Mouse (Mus musculus) olfactory bulb, adult 2 months (tissue): ENCODE data around the gene Syngr3. TPM values are rescaled to one million over a fixed set of nuclear protein-coding genes. Genes with fewer than 3 reads are reported as not detected.

ENCODE experiments used
- H3K27ac ChIP-seq: fragments of 200-500 bp; 2 replicates; pipeline ENCODE4 v1.5.1; 2012; ENCODE audit warnings: low read depth, low read length; ENCODE audit not compliant: insufficient read depth
- H3K4me1 ChIP-seq: fragments of 200-500 bp; 2 replicates; pipeline ENCODE4 v1.6.1; 2012; ENCODE audit warnings: low read length; ENCODE audit not compliant: control insufficient read depth, insufficient read depth
- H3K4me3 ChIP-seq: fragments of 200-500 bp; 2 replicates; pipeline ENCODE4 v1.5.1; 2012; ENCODE audit warnings: mild to moderate bottlenecking, low read depth, low read length, moderate library complexity; ENCODE audit not compliant: insufficient read depth
- CTCF ChIP-seq: fragments of 200-500 bp; IDR thresholded peaks from 2 replicates; pipeline ENCODE4 v1.5.1; 2012; ENCODE audit warnings: low read depth, mild to moderate bottlenecking, low read length, moderate library complexity; ENCODE audit not compliant: insufficient read depth
- POLR2A ChIP-seq: fragments of 200-500 bp; IDR thresholded peaks from 2 replicates; pipeline ENCODE4 v1.6.1; 2012; ENCODE audit warnings: mild to moderate bottlenecking, low read depth, low read length, moderate library complexity; ENCODE audit not compliant: insufficient read depth
- WGBS: fragments of 180-500 bp; shearing (Covaris S2); methylation state at CpG from one replicate; pipeline ENCODE4 v1.1.7; 2018; 5-methylcytosine and 5-hydroxymethylcytosine counted together
- polyA plus RNA-seq: library from polyadenylated mRNA; stranded (reverse); fragments of >200 nt; gene quantifications from 2 replicates; pipeline ENCODE4 v1.2.4, GENCODE M21; 2012; ENCODE audit warnings: low replicate concordance; ENCODE audit not compliant: missing spikeins, insufficient read depth, insufficient read length

Gene Syngr3
- polyA plus RNA-seq, 1 experiment, result not detected

GRCm38 (mm10) chr17:24695326-24696010, 5.7 kb upstream of the Syngr3 start:
- peak overlapping the region; percentile 91 for H3K4me3 ChIP-seq
- 8% methylated on average over 51 of the region's 51 CpGs for WGBS
- peaks cover 6% of the 10 kb centered on the region for H3K4me1 ChIP-seq
- no peak for TF ChIP-seq CTCF
- no peak for TF ChIP-seq POLR2A
- no peak overlapping the region for H3K27ac ChIP-seq

- no peak for TF ChIP-seq CTCF
- no peak for TF ChIP-seq POLR2A
- Histone ChIP-seq H3K4me3 (no peak overlapping the region), H3K27ac (no peak overlapping the region), H3K4me1 (peaks cover 16% of the 10 kb centered on the region)
- 88% methylated on average over 5 of the region's 5 CpGs for WGBS
These were observed 2.6 kb upstream of the Syngr3 start for GRCm38 (mm10) chr17:24692385-24692784.

DNA sequence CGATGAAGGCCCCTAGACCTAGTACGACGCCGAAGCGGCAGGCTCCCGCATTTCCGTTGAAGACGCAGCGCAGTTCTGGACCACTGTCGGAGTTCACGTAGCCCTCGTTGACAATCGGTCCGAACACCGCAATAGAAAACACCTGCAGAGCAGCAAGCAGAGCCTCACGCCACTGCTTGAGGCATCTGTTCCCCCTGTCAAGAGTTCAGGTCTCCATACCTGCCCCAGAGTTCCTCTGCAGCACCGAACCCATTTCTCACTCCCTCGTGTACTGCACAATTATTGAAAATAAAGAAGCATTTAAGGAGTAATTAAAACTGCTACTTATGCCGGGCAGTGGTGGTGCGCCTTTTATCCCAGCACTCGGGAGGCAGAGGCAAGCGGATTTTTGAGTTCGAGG, 2.2 kb downstream of the Syngr3 start:
- Histone ChIP-seq H3K4me1 (peaks cover 25% of the 10 kb centered on the region), H3K27ac (no peak overlapping the region), H3K4me3 (peak overlapping the region; percentile 40)
- TF ChIP-seq POLR2A (no peak), CTCF (no peak)
- WGBS, result 25% methylated on average over 23 of the region's 23 CpGs

DNA sequence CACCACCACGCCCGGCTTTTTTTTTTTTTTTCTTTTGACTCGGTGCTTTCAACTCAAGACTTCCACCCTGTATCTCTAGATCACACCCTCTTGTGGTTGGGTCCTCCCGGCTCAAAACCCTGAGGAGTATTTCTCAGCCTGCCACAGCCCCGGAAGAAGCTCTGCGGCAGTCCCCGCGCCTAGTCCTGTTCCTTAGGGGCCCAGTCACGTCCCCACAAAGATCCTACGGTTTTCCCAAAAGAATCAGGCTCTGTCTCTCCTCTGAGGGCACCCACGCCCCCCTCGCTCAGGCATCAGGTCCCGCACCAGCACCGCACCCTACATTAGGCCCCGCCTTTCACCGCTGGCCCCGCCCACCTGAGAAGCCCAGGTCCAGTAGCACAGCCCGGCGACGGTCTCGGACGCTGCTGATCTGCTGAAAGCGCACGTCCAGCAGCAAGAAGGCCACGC, 2.6 kb downstream of the Syngr3 start:
- Histone ChIP-seq H3K27ac (no peak overlapping the region), H3K4me1 (peaks cover 25% of the 10 kb centered on the region), H3K4me3 (peak overlapping the region; percentile 40)
- TF ChIP-seq CTCF (no peak), POLR2A (no peak)
- WGBS, result 11% methylated on average over 25 of the region's 25 CpGs

DNA sequence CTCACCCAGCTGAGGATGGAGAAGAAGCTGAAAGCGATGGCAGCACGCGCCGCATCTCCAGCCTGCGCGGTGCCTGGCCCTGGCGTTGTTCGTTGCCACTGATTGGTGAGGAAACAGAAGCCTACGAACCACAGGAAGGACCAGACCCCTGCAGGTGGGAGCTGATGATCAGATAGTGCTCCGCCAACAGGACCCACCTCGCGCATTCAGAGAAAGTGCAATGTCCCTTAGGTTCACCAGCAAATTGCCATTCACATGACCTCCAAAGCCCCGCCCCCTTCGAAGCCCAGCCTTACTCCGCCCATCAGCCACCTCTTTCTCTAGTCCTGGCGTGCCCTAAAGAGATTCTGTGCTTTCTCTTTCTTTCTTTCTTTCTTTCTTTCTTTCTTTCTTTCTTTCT, 3.2 kb downstream of the Syngr3 start:
- 54% methylated on average over 16 of the region's 16 CpGs for WGBS
- TF ChIP-seq CTCF (no peak), POLR2A (no peak)
- H3K4me3 ChIP-seq, result no peak overlapping the region
- peaks cover 25% of the 10 kb centered on the region for H3K4me1 ChIP-seq
- no peak overlapping the region for H3K27ac ChIP-seq

- no peak overlapping the region for H3K27ac ChIP-seq
- H3K4me3 ChIP-seq, result no peak overlapping the region
- 93% methylated on average over 24 of the region's 24 CpGs for WGBS
- H3K4me1 ChIP-seq, result peaks cover 15% of the 10 kb centered on the region
- TF ChIP-seq POLR2A (no peak), CTCF (no peak)
These were observed 12.2 kb downstream of the Syngr3 start for GRCm38 (mm10) chr17:24677500-24678080.

DNA sequence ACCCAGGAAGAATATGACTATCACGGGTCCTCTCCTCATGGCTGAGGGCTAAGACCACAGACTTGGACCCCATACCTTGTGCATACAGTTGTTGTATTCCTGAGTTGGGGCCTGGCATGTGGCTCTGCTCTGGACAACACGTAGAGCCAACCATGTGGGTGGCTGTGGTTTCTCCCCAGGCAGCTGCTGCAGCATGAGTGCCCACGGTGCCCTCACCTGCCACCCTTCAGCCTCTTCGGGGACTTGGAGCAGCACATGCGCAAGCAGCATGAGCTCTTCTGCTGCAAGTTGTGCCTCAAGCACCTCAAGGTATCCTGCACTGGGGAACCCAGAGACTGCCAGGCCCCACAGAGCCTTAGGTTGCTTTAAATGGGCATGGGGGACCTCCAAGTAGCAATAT, 12.9 kb downstream of the Syngr3 start:
- Histone ChIP-seq H3K4me3 (no peak overlapping the region), H3K27ac (no peak overlapping the region), H3K4me1 (peaks cover 21% of the 10 kb centered on the region)
- TF ChIP-seq POLR2A, result no peak
- TF ChIP-seq CTCF, result no peak
- WGBS, result 94% methylated on average over 5 of the region's 5 CpGs

GRCm38 (mm10) chr17:24676187-24676586, 13.6 kb downstream of the Syngr3 start:
- 37% methylated on average over 2 of the region's 2 CpGs for WGBS
- Histone ChIP-seq H3K4me3 (no peak overlapping the region), H3K27ac (no peak overlapping the region), H3K4me1 (peaks cover 24% of the 10 kb centered on the region)
- no peak; the same call in 1 of the 2 replicates for TF ChIP-seq CTCF
- no peak for TF ChIP-seq POLR2A

GRCm38 (mm10) chr17:24674277-24674676, 15.5 kb downstream of the Syngr3 start:
- WGBS, result 53% methylated on average over 7 of the region's 7 CpGs

DNA sequence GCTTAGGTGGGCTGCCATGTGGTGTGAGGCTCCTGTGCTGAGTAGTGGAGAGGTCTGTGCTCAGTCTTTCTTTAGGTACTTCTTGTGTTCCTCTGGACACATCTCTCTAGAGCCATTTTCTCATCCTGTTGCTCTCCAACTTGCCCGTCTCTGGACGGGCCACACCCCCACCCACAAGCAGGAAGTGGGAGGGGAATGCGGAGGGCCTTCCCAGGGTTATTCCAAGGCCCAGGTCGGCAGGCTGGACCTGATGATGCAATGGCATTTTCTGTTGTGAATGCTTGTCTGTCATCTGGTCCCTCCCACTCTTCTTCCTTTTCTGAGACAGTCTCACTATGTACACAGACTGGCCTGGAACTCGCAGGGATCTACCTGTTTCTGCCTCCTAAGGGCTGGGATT, 17.6 kb downstream of the Syngr3 start:
- no peak overlapping the region for H3K27ac ChIP-seq
- peaks cover 26% of the 10 kb centered on the region for H3K4me1 ChIP-seq
- TF ChIP-seq CTCF (no peak), POLR2A (no peak)
- no peak overlapping the region for H3K4me3 ChIP-seq
- whole genome bisulfite sequencing, result 32% methylated on average over 5 of the region's 5 CpGs

More at GRCm38 (mm10) chr17:24674277-24674676, 15.5 kb downstream of the Syngr3 start:
- peaks cover 26% of the 10 kb centered on the region for H3K4me1 ChIP-seq
- no peak overlapping the region for H3K4me3 ChIP-seq
- no peak overlapping the region for H3K27ac ChIP-seq
- no peak for TF ChIP-seq CTCF
- no peak for TF ChIP-seq POLR2A
